Mouse (Mus musculus) left cerebral cortex, adult 11 months (tissue): ENCODE measurements at regions not wholly inside any gene's neighbourhood (a gene's known extent, or its start where the extent isn't known, plus 50 kb on each side); places are given as distances from the start of the nearest gene placed in this dataset.

Source experiments
- DNase-seq: peaks from one replicate; pipeline ENCODE4 v3.0.0; 2022; ENCODE audit warnings: low spot score

DNA sequence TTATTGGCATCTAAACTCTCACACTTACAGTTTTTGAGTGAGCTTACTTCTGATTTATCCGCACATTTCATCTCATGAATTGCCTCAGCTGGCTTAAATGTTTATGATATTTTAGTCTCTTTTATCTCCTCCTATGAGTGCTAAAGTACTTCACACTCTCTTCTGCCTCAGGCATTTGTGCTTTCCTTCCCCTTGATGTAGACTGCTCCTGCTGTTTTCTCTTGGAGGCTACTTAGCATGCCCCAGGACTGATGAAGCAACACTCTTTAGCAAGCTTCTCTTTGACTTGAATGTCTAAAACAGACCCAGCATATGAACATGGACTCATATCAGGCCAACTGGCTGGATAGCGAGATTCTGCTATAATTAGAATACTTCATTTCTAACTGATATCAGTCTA, 882.8 kb downstream of the Tecrl start:
- no peak for DNase-seq

- no peak for DNase-seq
These were observed 890.7 kb downstream of the Tecrl start for GRCm38 (mm10) chr5:82464272-82464671.

GRCm38 (mm10) chr5:82441288-82441687, 913.7 kb downstream of the Tecrl start:
- DNase-seq, result peak; percentile 26

DNA sequence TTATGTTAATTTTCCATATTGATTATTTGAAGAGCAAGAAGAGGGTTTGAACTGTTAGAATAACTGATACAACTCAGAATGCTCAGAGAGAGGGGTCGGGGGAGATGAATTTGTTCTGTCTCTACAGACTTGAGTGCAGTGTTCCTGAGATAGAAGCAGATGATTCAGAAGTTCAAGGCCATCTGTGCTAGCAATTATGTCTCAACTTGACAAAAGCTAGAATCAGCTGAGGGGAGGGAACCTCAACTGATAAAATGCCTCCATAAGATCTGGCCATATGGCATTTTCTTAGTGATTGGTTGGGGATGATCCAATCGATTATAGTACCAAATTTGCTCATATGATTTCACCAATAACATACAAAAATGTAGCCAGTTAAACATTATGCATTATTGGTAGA, 914.9 kb downstream of the Tecrl start:
- DNase-seq, result no peak

DNA sequence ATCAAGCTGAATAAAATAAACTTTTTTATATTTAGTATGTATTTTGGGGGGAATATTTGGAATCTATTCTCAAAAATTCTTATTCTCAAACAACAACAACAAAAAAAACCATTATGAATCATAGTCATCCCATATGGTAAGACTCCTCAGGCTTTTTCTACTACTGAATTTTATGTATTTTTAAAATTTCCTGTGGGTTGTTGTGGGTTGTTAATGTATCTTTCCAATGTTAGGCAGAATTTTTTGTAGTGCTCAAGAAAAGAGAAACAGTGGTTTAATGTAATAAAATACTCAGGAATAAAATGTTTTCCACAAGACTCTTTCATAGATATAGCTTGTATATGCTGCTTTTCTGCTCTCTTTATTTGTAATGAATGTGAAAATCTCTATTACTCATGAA, 934.6 kb downstream of the Tecrl start:
- DNase-seq, result no peak

DNA sequence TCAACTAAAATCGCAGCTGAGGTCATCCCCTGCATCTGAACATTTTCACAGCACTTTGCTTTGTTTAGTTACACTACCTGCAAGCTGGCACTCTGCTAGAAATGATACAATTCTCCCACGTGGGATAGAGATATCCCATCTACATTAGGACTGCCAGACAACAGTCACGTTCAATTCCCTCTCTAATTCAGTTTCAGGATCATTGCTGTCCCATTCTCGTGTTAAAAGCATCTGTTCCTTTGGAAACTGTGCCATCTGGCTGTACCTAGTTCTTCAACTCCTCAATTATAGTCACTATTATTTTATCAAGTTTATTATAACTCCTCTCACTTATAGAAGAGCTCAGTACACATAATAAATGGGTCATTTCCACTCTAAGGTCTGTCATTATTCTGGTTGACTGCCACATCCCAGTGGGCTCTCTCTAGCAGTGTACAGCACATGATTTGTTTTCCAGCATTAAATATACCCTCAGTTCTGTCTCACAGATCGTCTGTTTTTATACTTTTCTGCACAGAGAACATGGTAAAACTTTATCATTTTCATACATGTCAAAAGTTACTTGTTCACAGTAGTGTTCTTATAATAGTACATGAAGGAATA, 958.3 kb downstream of the Tecrl start:
- DNase-seq, result no peak

DNA sequence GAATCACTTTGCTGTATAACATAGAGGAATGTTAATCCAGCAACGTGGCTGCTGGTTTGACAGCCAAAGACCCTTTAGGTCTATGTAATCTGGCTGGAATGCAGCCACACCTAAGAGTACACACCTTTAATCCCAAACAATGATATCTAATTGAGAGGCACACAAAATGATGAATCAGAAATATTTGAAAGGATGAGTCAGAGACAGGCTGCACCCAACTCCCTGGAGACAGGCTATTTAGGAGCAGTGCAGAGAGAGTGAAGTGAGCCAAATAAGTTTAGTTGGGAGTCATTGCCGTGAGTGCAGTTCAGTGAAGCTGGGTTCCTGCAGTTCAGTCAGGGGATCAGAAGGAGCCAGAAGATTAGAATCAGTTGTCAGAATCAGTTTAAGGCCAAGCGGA, 993.4 kb downstream of the Tecrl start:
- DNase-seq, result no peak

DNA sequence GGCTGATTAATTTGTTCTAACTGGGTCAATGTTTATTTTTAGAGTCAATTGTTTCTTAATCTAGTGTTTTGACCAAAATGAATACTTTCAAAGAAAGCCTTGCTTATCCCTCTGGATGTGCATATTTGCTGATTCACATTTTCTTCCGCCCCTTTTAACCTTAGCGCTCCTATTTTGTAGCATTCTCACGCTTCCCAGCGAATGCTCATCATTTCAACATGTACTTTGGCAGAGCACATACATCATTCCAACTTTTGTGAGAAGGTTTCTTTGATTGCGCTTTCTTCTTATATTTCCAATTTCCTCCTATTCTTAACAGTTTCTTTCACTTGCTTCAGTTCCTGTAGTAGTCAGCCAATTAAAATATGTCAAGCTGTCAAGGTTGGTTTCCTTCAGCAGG, 998.7 kb downstream of the Tecrl start:
- no peak for DNase-seq

DNA sequence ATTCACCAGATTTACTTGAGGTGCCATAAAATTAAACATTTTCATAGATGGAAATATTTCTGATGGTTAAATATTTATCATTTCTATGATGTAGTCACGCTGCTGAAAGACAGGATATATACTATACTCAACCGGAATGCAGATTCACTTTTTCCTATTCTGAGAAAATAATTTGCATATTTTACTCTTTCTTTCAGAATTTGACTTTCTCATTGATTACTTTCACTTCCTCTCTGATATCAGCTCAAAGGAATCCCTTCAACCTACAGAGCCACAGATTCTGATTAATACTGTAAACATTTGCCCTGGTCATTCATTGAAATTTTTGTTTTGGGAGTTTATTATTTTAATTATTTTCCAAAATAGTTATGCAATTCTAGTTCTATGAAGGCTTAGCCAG, 1003.9 kb downstream of the Tecrl start:
- DNase-seq, result no peak

DNA sequence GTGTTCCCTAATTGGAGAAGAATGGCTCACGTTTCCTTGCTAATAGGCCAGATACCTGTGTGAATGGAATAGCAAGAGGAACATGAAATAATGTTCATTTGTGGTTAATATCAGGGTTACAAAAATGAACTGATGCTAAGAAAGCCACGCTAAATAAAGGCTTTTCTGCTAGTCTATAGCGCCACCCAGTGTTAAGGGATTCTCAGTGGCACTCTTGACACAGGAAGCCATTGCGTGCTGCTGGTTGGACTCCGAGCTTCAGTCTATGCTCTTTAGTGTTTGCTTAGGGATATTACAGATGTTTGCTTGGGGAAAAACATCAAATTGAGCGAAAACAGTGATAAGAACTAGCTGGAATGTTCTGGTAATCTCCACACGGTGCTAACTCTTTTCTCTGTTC, 1008.3 kb downstream of the Tecrl start:
- DNase-seq, result peak; percentile 71

- no peak for DNase-seq
These were observed 1030.6 kb downstream of the Tecrl start for GRCm38 (mm10) chr5:82324354-82324753.

- no peak for DNase-seq
These were observed 1035.2 kb downstream of the Tecrl start for GRCm38 (mm10) chr5:82319709-82320333.

DNA sequence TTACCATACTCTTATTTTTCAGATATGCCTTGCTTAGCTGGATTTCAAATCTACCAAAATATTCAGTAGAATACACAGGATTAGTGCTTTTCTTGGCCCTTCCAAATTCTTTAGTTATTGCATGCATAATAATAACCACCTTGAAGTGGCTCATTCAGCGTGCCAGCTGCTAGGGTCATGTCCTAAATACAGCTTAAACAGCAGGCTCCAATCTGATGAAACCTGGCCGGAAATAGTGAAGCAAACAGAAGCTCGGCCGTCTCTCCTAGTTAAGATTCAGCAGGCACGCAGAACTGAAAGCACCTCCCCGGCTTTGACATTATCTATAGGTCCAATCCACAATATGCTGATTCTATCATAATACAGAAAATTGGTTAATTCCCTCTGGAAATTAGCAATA, 1042.9 kb downstream of the Tecrl start:
- DNase-seq, result no peak

- no peak for DNase-seq
These were observed 1066.7 kb downstream of the Tecrl start for GRCm38 (mm10) chr5:82288069-82288845.

- DNase-seq, result no peak
These were observed 1101.5 kb downstream of the Tecrl start for GRCm38 (mm10) chr5:82253356-82254104.

- DNase-seq, result no peak
These were observed 1128.7 kb downstream of the Tecrl start for GRCm38 (mm10) chr5:82226329-82226728.

DNA sequence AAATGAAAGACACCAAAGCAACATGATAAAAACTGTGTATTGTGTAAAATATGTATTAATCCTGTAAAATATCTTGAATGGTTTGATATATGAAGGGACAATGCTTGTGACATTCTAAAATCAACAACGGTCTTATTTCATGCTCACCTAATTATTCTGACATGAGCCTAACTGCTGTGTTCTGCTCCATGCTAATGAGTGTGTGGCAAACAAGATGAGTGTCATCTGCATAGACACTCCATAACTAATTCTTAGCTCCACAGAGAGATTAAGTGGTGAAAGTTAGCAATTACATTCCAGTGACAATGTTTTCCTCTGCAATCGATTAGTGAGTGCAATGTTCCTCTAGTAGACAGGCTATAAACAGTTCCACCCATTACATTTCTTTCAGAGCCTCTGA, 1131.4 kb downstream of the Tecrl start:
- no peak for DNase-seq

DNA sequence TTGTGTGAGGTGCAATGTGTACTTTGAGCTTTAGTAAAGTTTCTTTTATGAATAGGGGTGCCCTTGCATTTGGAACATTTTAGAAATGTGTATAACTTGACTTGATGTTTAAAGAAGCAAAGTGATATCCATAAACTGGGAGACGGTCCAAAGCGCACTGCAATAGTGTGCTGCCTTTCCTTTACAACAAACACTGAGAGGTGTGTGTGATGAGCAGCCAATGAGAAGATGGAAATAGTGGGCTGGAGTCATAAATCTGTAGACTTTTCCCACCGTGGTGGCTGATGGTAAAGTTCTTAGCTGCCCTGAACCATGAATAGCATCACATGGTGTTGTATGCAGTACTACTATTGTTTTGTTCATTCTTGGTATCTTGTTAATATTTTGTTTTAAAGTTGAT, 1151.4 kb downstream of the Tecrl start:
- no peak for DNase-seq
